Mouse (Mus musculus) ES-E14 (cell line): ENCODE results near the gene Kcnh8.

ENCODE experiments used
- CHD2 ChIP-seq: IDR thresholded peaks from 2 replicates; pipeline ENCODE4 v1.6.1; 2014; ENCODE audit warnings: mild to moderate bottlenecking, low read depth, low read length, inconsistent platforms
- MAFK ChIP-seq: IDR thresholded peaks from 2 replicates; pipeline ENCODE4 v1.6.1; 2014; ENCODE audit warnings: mild to moderate bottlenecking, low read depth, low read length, inconsistent platforms; ENCODE audit not compliant: insufficient read depth
- ZC3H11A ChIP-seq: IDR thresholded peaks from 2 replicates; pipeline ENCODE4 v1.6.1; 2012; ENCODE audit warnings: low read depth, mild to moderate bottlenecking, inconsistent platforms, low read length, borderline replicate concordance

GRCm38 (mm10) chr17:52829678-52830077, 227.2 kb downstream of the Kcnh8 start:
- no peak for TF ChIP-seq ZC3H11A
- no peak for TF ChIP-seq MAFK
- TF ChIP-seq CHD2: no peak
